Mouse (Mus musculus) E14TG2a.4 (cell line): ENCODE data around the gene Hist1h3e.

Experiments used
- CTCF ChIP-seq: conservative IDR thresholded peaks from 2 replicates; pipeline ENCODE4 v1.5.1; 2014; ENCODE audit warnings: low read length
- POU5F1 ChIP-seq: IDR thresholded peaks from 2 replicates; pipeline ENCODE4 v1.6.1; 2014; ENCODE audit warnings: low read length, borderline replicate concordance

DNA sequence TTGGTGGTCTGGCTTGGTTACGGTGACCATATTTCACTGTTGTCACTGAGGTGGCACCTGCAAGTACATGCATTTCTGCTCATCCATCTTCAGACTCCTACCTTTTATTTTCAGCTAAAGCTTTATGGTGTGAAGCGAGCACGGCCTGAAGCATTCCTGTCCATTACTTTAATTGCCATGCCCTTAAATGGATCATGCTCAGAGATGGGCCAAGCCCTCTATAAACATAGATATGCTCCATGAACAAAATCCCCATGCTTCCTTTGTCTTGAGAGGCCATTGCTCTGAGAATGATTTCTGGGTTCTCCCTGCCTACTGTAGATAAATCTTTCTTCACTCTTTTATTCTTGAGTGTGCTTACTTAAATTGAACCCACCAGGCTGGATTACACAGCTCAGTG, 42.3 kb upstream of the Hist1h3e start:
- TF ChIP-seq CTCF = no peak
- no peak for TF ChIP-seq POU5F1
